Mouse (Mus musculus) olfactory bulb, adult 2 months (tissue): Measurements from ENCODE around the gene Ube2cbp. TPM values are rescaled to one million over a fixed set of nuclear protein-coding genes. Genes with fewer than 3 reads are reported as not detected.

Experiments
- H3K27ac ChIP-seq: fragments of 200-500 bp; 2 replicates; pipeline ENCODE4 v1.5.1; 2012; ENCODE audit warnings: low read depth, low read length; ENCODE audit not compliant: insufficient read depth
- H3K4me1 ChIP-seq: fragments of 200-500 bp; 2 replicates; pipeline ENCODE4 v1.6.1; 2012; ENCODE audit warnings: low read length; ENCODE audit not compliant: control insufficient read depth, insufficient read depth
- H3K4me3 ChIP-seq: fragments of 200-500 bp; 2 replicates; pipeline ENCODE4 v1.5.1; 2012; ENCODE audit warnings: mild to moderate bottlenecking, low read depth, low read length, moderate library complexity; ENCODE audit not compliant: insufficient read depth
- CTCF ChIP-seq: fragments of 200-500 bp; IDR thresholded peaks from 2 replicates; pipeline ENCODE4 v1.5.1; 2012; ENCODE audit warnings: low read depth, mild to moderate bottlenecking, low read length, moderate library complexity; ENCODE audit not compliant: insufficient read depth
- POLR2A ChIP-seq: fragments of 200-500 bp; IDR thresholded peaks from 2 replicates; pipeline ENCODE4 v1.6.1; 2012; ENCODE audit warnings: mild to moderate bottlenecking, low read depth, low read length, moderate library complexity; ENCODE audit not compliant: insufficient read depth
- WGBS: fragments of 180-500 bp; shearing (Covaris S2); methylation state at CpG from one replicate; pipeline ENCODE4 v1.1.7; 2018; 5-methylcytosine and 5-hydroxymethylcytosine counted together
- polyA plus RNA-seq: library from polyadenylated mRNA; stranded (reverse); fragments of >200 nt; gene quantifications from 2 replicates; pipeline ENCODE4 v1.2.4, GENCODE M21; 2012; ENCODE audit warnings: low replicate concordance; ENCODE audit not compliant: missing spikeins, insufficient read depth, insufficient read length

Gene Ube2cbp
- not detected in 2 replicates for polyA plus RNA-seq

DNA sequence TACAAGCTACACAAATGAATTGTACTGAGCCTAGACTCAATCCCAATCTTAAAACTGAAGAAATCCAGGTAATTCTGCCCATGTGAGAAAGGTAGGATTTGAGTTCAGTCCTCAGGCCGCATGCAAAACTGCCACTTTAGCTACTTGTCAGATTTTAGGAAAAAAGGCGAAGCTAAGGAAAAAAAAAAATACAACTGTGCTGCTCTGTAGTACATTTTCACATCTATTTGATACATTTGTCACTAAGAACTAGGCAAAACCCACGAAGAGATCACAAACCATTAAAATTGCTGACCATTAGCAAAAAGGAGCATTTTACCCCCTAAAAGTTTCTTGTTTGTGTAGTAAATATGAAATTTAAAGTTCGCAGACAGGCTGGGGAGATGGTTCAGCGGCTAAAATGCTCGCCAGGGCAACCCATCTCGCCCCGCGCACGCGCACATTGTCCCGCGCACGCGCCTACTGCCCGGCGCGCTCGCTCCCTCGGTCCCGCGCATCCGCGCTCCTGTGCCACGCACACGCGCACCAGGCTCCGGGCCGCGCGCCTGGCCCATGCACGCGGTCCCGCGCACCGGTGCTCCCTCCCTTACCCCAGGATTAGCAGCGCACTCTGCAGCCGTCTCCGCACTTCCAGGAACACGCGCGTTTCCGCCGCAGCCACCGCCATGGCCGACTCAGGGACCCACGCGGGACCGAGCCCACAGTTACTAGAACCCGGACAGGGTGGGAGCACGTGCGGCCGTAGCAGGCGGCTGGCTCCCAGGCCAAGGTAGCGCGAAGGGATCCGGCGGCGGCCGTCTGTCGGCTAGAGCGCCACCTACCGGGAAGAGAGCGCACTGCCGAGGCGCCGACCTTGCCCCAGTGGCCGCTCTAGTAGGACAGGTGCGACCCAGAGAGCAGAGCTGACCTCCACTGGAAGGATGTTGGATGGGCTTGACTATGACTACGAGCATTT, at the start of gene Ube2cbp:
Ube2cbp (minus strand) TSS at position 800 of the 955 bp plus-strand sequence.
- WGBS: 1% methylated on average over 70 of the region's 70 CpGs
- Histone ChIP-seq H3K4me3 (peak within 1 kb of the TSS; percentile 66), H3K27ac (peak within 1 kb of the TSS; percentile 41), H3K4me1 (0 out of 2 replicates have a peak, but pooled peaks cover 2% of the 10 kb centered on the region)
- TF ChIP-seq POLR2A: peak; percentile 72
- peak; percentile 94 for TF ChIP-seq CTCF

DNA sequence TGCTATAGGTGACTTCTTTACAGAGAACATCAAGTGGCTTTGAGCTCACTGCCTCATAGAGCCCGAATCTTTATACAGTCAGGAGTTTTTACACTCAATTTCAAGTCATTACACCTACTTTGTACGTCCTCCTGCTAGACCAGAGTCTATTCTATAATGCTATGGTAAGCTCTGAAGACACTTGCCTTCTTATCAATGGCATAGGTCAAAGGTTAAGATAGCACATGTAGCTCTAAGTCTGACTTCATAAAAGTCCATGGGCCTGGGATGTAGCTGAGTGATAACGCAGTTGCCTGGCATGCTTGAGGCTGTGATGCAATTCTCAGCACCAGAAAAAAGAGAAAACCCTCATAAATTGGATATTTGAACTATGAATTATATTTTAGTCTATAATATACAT, 49.6 kb upstream of the Ube2cbp start:
- no peaks in the 10 kb centered on the region for H3K4me1 ChIP-seq
- WGBS: 92% methylated on average over 3 of the region's 3 CpGs
- no peak overlapping the region for H3K4me3 ChIP-seq
- TF ChIP-seq POLR2A (no peak), CTCF (no peak)
- no peak overlapping the region for H3K27ac ChIP-seq

DNA sequence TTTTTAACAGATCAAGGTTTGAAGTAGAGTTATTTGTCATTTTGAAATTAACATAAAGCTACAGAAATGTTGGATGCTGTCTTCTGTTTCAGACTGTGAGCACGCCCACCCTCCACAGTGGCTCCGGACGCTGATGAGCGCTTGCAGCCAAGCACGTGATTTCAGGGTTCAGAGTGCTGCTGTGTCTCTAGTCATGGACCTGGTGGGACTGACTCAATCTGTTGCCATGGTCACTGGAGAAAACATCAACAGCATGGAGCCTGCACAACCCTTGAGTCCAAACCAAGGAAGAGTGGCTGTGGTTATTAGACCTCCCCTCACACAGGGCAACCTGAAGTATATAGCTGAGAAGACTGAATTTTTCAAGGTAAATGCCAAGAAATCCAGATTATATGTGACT, 49.0 kb upstream of the Ube2cbp start:
- H3K27ac ChIP-seq: no peak overlapping the region
- no peak for TF ChIP-seq POLR2A
- TF ChIP-seq CTCF: no peak
- H3K4me1 ChIP-seq: no peaks in the 10 kb centered on the region
- 52% methylated on average over 5 of the region's 5 CpGs for WGBS
- H3K4me3 ChIP-seq: no peak overlapping the region

DNA sequence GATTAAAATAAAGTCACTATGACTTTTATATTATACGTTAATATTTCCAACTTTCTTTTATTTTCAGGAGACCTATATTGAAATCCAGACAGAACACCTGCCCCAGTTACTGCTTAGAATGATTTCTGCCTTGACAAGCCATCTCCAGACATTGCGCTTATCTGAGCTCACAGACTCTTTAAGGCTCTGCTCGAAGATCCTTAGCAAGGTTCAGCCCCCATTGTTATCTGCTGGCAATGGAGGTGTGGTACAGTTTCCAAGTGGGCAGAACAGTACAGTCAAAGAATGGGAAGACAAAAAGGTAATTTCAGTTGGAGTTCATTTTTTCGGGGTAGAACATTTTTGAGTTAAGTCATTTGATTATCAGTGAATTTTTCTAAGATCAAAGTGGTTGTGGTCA, 42.7 kb upstream of the Ube2cbp start:
- Histone ChIP-seq H3K4me3 (no peak overlapping the region), H3K4me1 (no peaks in the 10 kb centered on the region), H3K27ac (no peak overlapping the region)
- 78% methylated on average over 4 of the region's 4 CpGs for WGBS
- TF ChIP-seq CTCF: no peak
- TF ChIP-seq POLR2A: no peak

DNA sequence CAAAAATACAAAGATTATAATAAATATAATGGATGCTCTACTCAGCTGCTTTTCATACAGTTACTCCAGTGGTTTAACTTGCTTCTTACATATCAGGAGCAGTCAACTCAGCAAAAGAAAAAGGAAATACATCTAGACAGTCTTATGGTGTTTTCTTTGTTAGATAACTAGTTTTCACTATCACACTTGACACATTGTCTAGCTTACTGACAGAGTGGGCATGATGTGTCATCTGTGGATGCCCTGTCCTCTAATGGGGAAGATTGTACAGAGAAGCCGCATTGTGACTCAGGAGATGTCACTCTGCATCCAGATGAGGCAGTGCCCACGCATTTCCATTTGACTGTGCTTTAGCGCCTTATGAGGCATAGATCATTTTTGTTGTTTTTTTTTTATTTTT, 34.3 kb upstream of the Ube2cbp start:
- TF ChIP-seq CTCF (no peak), POLR2A (no peak)

DNA sequence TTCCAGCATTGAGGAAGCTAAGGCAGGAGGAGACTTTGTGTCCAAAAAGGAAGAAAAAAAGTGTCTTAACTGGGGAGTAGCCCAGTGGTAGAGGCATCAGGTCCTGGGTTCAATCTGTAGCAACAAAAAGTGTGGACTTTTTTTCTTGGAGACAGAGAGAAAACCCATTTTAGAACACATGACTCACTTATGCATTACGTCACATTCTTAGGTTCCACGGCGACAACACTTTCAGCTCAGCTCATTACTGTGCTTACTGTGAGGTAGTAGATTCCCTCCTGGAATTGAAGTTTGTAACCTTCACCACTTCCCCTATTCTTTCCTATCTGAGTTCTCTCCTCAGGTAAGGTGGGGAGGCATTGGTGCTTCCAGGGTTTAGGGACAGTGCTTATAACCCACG, 31.5 kb upstream of the Ube2cbp start:
- Histone ChIP-seq H3K27ac (no peak overlapping the region), H3K4me1 (no peaks in the 10 kb centered on the region), H3K4me3 (no peak overlapping the region)
- WGBS: 73% methylated on average over 4 of the region's 4 CpGs
- TF ChIP-seq POLR2A (no peak), CTCF (no peak)

More for the DNA sequence above, 34.3 kb upstream of the Ube2cbp start:
- 97% methylated on average over 3 of the region's 3 CpGs for WGBS
- Histone ChIP-seq H3K4me3 (no peak overlapping the region), H3K4me1 (no peaks in the 10 kb centered on the region), H3K27ac (no peak overlapping the region)

DNA sequence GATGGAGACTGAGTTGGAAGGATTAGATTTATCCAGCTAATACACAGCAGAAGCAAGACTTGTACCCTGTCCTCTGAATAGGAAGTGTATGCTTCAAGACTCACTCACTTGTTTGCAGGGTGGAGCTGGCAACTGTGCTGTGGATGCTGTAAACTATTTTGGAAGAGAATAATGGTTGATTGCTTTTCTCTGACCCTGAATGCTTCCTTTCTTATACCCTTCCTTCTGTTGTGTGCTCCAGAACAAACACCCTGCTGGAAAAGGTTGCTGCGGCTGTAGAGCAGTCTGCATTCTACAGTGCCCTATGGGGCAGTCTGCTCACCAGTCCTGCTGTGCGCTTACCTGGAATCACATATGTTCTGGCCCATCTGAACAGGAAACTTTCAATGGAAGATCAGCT, 27.0 kb upstream of the Ube2cbp start:
- no peak for TF ChIP-seq POLR2A
- TF ChIP-seq CTCF: no peak
- H3K27ac ChIP-seq: no peak overlapping the region
- H3K4me3 ChIP-seq: no peak overlapping the region
- no peaks in the 10 kb centered on the region for H3K4me1 ChIP-seq
- WGBS: 92% methylated on average over 2 of the region's 2 CpGs

DNA sequence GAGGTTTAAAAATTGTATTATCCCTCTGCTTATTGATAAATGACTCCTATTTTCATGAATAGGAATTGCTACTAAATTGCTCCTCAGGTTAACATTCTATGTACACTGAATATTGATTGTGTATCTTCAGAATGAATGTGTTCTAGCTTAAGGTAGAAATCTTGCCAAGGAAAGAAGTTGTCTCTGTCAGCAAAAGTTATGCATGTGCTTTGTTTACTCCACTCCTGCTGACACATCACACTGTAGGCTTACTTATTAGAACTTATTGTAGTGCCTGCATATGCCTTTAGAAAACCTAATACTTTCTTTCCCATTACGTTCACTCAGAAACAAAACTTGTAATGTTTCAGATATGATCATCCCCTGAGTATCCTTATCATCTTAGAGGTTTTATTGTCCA, 17.5 kb upstream of the Ube2cbp start:
- no peaks in the 10 kb centered on the region for H3K4me1 ChIP-seq
- TF ChIP-seq POLR2A (no peak), CTCF (no peak)
- WGBS: 90% methylated on average over 1 of the region's 1 CpGs
- no peak overlapping the region for H3K27ac ChIP-seq
- H3K4me3 ChIP-seq: no peak overlapping the region

DNA sequence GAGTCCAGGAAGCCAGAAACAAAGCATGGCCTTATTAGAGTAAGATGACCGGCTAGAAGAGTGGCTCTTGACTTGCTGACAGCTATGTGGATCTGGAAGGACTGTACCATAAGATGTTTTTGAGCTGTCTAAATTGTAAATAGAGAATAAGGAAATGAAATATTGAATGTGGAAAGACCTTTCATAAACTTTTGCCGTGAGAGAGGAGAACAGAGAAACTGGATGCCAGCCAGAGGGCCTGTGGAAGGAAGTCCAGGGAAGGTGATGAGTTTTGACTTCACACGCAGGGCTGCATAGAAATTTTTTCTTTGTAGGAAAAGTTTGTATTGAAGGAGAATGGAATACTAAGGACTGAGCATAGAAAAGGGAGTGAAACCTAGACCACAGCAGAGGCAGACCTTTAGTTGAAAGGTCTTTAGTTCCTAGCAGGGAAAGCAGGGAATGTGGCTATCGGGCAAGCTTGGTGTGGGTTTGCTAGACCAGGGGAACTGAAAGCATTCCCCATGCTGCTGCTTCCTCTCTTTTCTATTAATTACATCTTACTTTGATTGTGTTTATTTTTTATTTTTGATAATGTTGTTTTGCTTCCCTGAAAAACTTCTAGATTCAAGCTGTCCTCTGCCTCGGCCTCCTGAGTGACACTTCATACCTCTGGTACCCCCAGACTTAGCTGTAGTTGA, 13.8 kb upstream of the Ube2cbp start:
- 75% methylated on average over 5 of the region's 5 CpGs for WGBS
- no peak overlapping the region for H3K27ac ChIP-seq
- no peaks in the 10 kb centered on the region for H3K4me1 ChIP-seq
- H3K4me3 ChIP-seq: no peak overlapping the region
- TF ChIP-seq POLR2A (no peak), CTCF (no peak)
